Mouse (Mus musculus) left cerebral cortex, adult 9 months (tissue): Measurements from ENCODE around the gene Gm21761.
"Not testable (repeated sequence)": the region's sequence is repeated elsewhere in the genome, so short reads cannot be mapped to it uniquely, and the experiment has no call there.

ENCODE experiments used
- DNase-seq, 2 experiments: peaks; one replicate each; pipeline ENCODE4 v3.0.0; 2022; ENCODE audit warnings: low spot score in 2 of 2

Gm21761 gene

GRCm38 (mm10) chr13:119929172-119929571 is at the start of gene Gm21761:
TSS of gene Gm21761 (minus strand) at chr13:119929272.
- DNase-seq = not testable (repeated sequence)

GRCm38 (mm10) chr13:119969163-119969562 is 40.1 kb upstream of the Gm21761 start:
- DNase-seq = not testable (repeated sequence)

GRCm38 (mm10) chr13:119968193-119968592 is 39.1 kb upstream of the Gm21761 start:
- DNase-seq = not testable (repeated sequence)

GRCm38 (mm10) chr13:119965968-119966367 is 36.9 kb upstream of the Gm21761 start:
- DNase-seq = not testable (repeated sequence)

- not testable (repeated sequence) for DNase-seq
Measured at GRCm38 (mm10) chr13:119965302-119965952, 36.4 kb upstream of the Gm21761 start.

GRCm38 (mm10) chr13:119962856-119963255 is 33.8 kb upstream of the Gm21761 start:
- DNase-seq = not testable (repeated sequence)

GRCm38 (mm10) chr13:119955567-119955966 is 26.5 kb upstream of the Gm21761 start:
- not testable (repeated sequence) for DNase-seq

- DNase-seq = not testable (repeated sequence)
Measured at GRCm38 (mm10) chr13:119955089-119955488, 26.0 kb upstream of the Gm21761 start.

- DNase-seq = not testable (repeated sequence)
Measured at GRCm38 (mm10) chr13:119950706-119951105, 21.6 kb upstream of the Gm21761 start, which contains the start of gene B020031M17Rik. TSS of gene B020031M17Rik (minus strand) at chr13:119950806.

GRCm38 (mm10) chr13:119924597-119925340 is 4.3 kb downstream of the Gm21761 start:
- DNase-seq = not testable (repeated sequence)

- not testable (repeated sequence) for DNase-seq
Measured at GRCm38 (mm10) chr13:119916966-119917722, 11.9 kb downstream of the Gm21761 start.

GRCm38 (mm10) chr13:119916449-119916848 is 12.6 kb downstream of the Gm21761 start:
- DNase-seq = not testable (repeated sequence)

GRCm38 (mm10) chr13:119898549-119898948 is 30.5 kb downstream of the Gm21761 start:
- DNase-seq = not testable (repeated sequence)

GRCm38 (mm10) chr13:119894685-119895084 is 34.4 kb downstream of the Gm21761 start, which contains the start of gene Tcstv1:
TSS of gene Tcstv1 (minus strand) at chr13:119894785.
- not testable (repeated sequence) for DNase-seq

GRCm38 (mm10) chr13:119886896-119887295 is 42.2 kb downstream of the Gm21761 start:
- not testable (repeated sequence) for DNase-seq

- DNase-seq = not testable (repeated sequence)
Measured at GRCm38 (mm10) chr13:119864395-119864999, 64.6 kb downstream of the Gm21761 start.

GRCm38 (mm10) chr13:119862399-119862798 is 66.7 kb downstream of the Gm21761 start:
- DNase-seq = not testable (repeated sequence)
